Mouse (Mus musculus) forebrain, embryonic 16.5 days (tissue): ENCODE measurements around the gene Clps. TPM values are rescaled to one million over a fixed set of nuclear protein-coding genes. Genes with fewer than 3 reads are reported as not detected.
A peak's percentile ranks its signal among the peaks of the same experiment; 100 is the strongest.

Experiments used
- ATAC-seq: fragments of 200-750 bp; cut with Nextera tagmentation; 2 replicates; pipeline ENCODE4 v1.8.0; 2017; ENCODE audit warnings: mild to moderate bottlenecking, moderate library complexity
- H3K27ac ChIP-seq: fragments of 300-500 bp; sonication (generic); 2 replicates; pipeline ENCODE4 v1.5.1; 2014; ENCODE audit warnings: low read length, control low read depth
- H3K27me3 ChIP-seq: fragments of 300-500 bp; sonication (generic); replicated peaks from 2 replicates; pipeline ENCODE4 v1.6.1; 2014; ENCODE audit warnings: low read length; ENCODE audit not compliant: control insufficient read depth, insufficient read depth
- H3K36me3 ChIP-seq: fragments of 300-500 bp; sonication (generic); 2 replicates; pipeline ENCODE4 v1.6.1; 2014; ENCODE audit not compliant: control insufficient read depth, insufficient read depth
- H3K4me1 ChIP-seq: fragments of 300-500 bp; sonication (generic); replicated peaks from 2 replicates; pipeline ENCODE4 v1.6.1; 2014; ENCODE audit warnings: low read length; ENCODE audit not compliant: control insufficient read depth, insufficient read depth
- H3K4me2 ChIP-seq: fragments of 300-500 bp; sonication (generic); 2 replicates; pipeline ENCODE4 v1.6.1; 2014; ENCODE audit warnings: mild to moderate bottlenecking, low read length, control low read depth
- H3K4me3 ChIP-seq: fragments of 300-500 bp; sonication (generic); replicated peaks from 2 replicates; pipeline ENCODE4 v1.5.1; 2014; ENCODE audit warnings: mild to moderate bottlenecking, low read length, control low read depth
- H3K9ac ChIP-seq: fragments of 300-500 bp; sonication (generic); replicated peaks from 2 replicates; pipeline ENCODE4 v1.6.1; 2014; ENCODE audit warnings: low read depth, low read length, control low read depth
- H3K9me3 ChIP-seq: fragments of 300-500 bp; sonication (generic); 2 replicates; pipeline ENCODE4 v1.6.1; 2016; ENCODE audit warnings: low read length; ENCODE audit not compliant: control insufficient read depth
- WGBS: fragments of 180-500 bp; shearing (Covaris S2); extraction: QIAGEN DNeasy Blood & Tissue Kit; methylation state at CpG from one replicate; pipeline ENCODE4 v1.1.7; 2014; 5-methylcytosine and 5-hydroxymethylcytosine counted together
- polyA plus RNA-seq: library from polyadenylated mRNA; unstranded; fragments of >200 nt; fragmentation: Nextera tagmentation; extraction: Ambion mirVana; gene quantifications from 2 replicates; pipeline ENCODE4 v1.2.1, GENCODE M21; 2015

The Clps gene
- polyA plus RNA-seq, 1 experiment from 2014 or later: not detected

- WGBS: 91% methylated on average over 3 of the region's 3 CpGs
- Histone ChIP-seq H3K36me3 (peaks cover 19% of the 10 kb centered on the region; the same call in 1 of the 2 replicates), H3K9me3 (no peaks in the 10 kb centered on the region), H3K4me2 (no peak overlapping the region), H3K27ac (no peak overlapping the region), H3K4me1 (no peaks in the 10 kb centered on the region), H3K4me3 (no peak overlapping the region), H3K27me3 (no peaks in the 10 kb centered on the region), H3K9ac (no peak overlapping the region)
- no peak for ATAC-seq
Observed at GRCm38 (mm10) chr17:28586509-28586908, 25.9 kb upstream of the Clps start.

GRCm38 (mm10) chr17:28581056-28581455, 20.5 kb upstream of the Clps start:
- Histone ChIP-seq H3K9me3 (no peaks in the 10 kb centered on the region), H3K27ac (no peak overlapping the region), H3K4me2 (no peak overlapping the region), H3K27me3 (no peaks in the 10 kb centered on the region), H3K9ac (no peak overlapping the region), H3K4me1 (no peaks in the 10 kb centered on the region), H3K36me3 (no peaks in the 10 kb centered on the region), H3K4me3 (no peak overlapping the region)
- 47% methylated on average over 2 of the region's 2 CpGs for WGBS
- ATAC-seq: no peak

GRCm38 (mm10) chr17:28580396-28580795, 19.8 kb upstream of the Clps start:
- no peak overlapping the region for H3K4me3 ChIP-seq
- H3K9ac ChIP-seq: no peak overlapping the region
- H3K4me2 ChIP-seq: no peak overlapping the region
- ATAC-seq: no peak
- peaks cover 6% of the 10 kb centered on the region for H3K4me1 ChIP-seq
- H3K27ac ChIP-seq: no peak overlapping the region
- no peaks in the 10 kb centered on the region for H3K9me3 ChIP-seq
- no peaks in the 10 kb centered on the region for H3K36me3 ChIP-seq
- H3K27me3 ChIP-seq: no peaks in the 10 kb centered on the region
- 6% methylated on average over 9 of the region's 9 CpGs for WGBS

GRCm38 (mm10) chr17:28575244-28576125, 14.9 kb upstream of the Clps start, which contains the start of gene Lhfpl5:
Gene Lhfpl5, plus strand, starts transcription at chr17:28575641.
- H3K4me3 ChIP-seq: peak within 1 kb of the TSS; percentile 45
- H3K9me3 ChIP-seq: no peaks in the 10 kb centered on the region
- H3K4me2 ChIP-seq: peak within 1 kb of the TSS; percentile 73
- H3K27ac ChIP-seq: no peak within 1 kb of the TSS
- no peaks in the 10 kb centered on the region for H3K36me3 ChIP-seq
- peak; percentile 88 for ATAC-seq
- peaks cover 9% of the 10 kb centered on the region for H3K4me1 ChIP-seq
- peak within 1 kb of the TSS; percentile 56 for H3K9ac ChIP-seq
- H3K27me3 ChIP-seq: peaks cover 2% of the 10 kb centered on the region; the same call in 1 of the 2 replicates
- WGBS: 15% methylated on average over 50 of the region's 50 CpGs

- H3K9me3 ChIP-seq: no peaks in the 10 kb centered on the region
- no peak overlapping the region for H3K4me2 ChIP-seq
- no peak for ATAC-seq
- peaks cover 9% of the 10 kb centered on the region for H3K4me1 ChIP-seq
- WGBS: 80% methylated on average over 6 of the region's 6 CpGs
- no peak overlapping the region for H3K27ac ChIP-seq
- no peaks in the 10 kb centered on the region for H3K36me3 ChIP-seq
- H3K27me3 ChIP-seq: peaks cover 2% of the 10 kb centered on the region; the same call in 1 of the 2 replicates
- H3K9ac ChIP-seq: no peak overlapping the region
- no peak overlapping the region for H3K4me3 ChIP-seq
Observed at GRCm38 (mm10) chr17:28572941-28573340, 12.4 kb upstream of the Clps start.

- H3K4me3 ChIP-seq: no peak overlapping the region
- H3K27ac ChIP-seq: no peak overlapping the region
- no peak overlapping the region for H3K9ac ChIP-seq
- H3K9me3 ChIP-seq: no peaks in the 10 kb centered on the region
- ATAC-seq: no peak
- peaks cover 9% of the 10 kb centered on the region for H3K4me1 ChIP-seq
- no peak overlapping the region for H3K4me2 ChIP-seq
- H3K27me3 ChIP-seq: peaks cover 2% of the 10 kb centered on the region; the same call in 1 of the 2 replicates
- WGBS: 84% methylated on average over 7 of the region's 7 CpGs
- H3K36me3 ChIP-seq: no peaks in the 10 kb centered on the region
Observed at GRCm38 (mm10) chr17:28572521-28572920, 12.0 kb upstream of the Clps start.

GRCm38 (mm10) chr17:28571868-28572267, 11.3 kb upstream of the Clps start:
- Histone ChIP-seq H3K27ac (no peak overlapping the region), H3K9me3 (no peaks in the 10 kb centered on the region), H3K4me2 (no peak overlapping the region), H3K9ac (no peak overlapping the region), H3K27me3 (peaks cover 2% of the 10 kb centered on the region; the same call in 1 of the 2 replicates), H3K36me3 (no peaks in the 10 kb centered on the region), H3K4me1 (peaks cover 9% of the 10 kb centered on the region), H3K4me3 (no peak overlapping the region)
- WGBS: 79% methylated on average over 3 of the region's 3 CpGs
- ATAC-seq: no peak

- no peak overlapping the region for H3K9ac ChIP-seq
- no peaks in the 10 kb centered on the region for H3K4me1 ChIP-seq
- ATAC-seq: no peak
- H3K27ac ChIP-seq: no peak overlapping the region
- WGBS: 18% methylated on average over 3 of the region's 3 CpGs
- no peaks in the 10 kb centered on the region for H3K9me3 ChIP-seq
- no peaks in the 10 kb centered on the region for H3K27me3 ChIP-seq
- no peak overlapping the region for H3K4me2 ChIP-seq
- H3K36me3 ChIP-seq: no peaks in the 10 kb centered on the region
- no peak overlapping the region for H3K4me3 ChIP-seq
Observed at GRCm38 (mm10) chr17:28567541-28567940, 7.0 kb upstream of the Clps start.

- H3K27me3 ChIP-seq: no peaks in the 10 kb centered on the region
- H3K9ac ChIP-seq: no peak overlapping the region
- no peaks in the 10 kb centered on the region for H3K36me3 ChIP-seq
- H3K9me3 ChIP-seq: no peaks in the 10 kb centered on the region
- H3K4me2 ChIP-seq: no peak overlapping the region
- ATAC-seq: no peak
- H3K4me3 ChIP-seq: no peak overlapping the region
- H3K27ac ChIP-seq: no peak overlapping the region
- no peaks in the 10 kb centered on the region for H3K4me1 ChIP-seq
Observed at GRCm38 (mm10) chr17:28565181-28565580, 4.6 kb upstream of the Clps start.
